Mouse (Mus musculus): ENCODE measurements at regions not wholly inside any gene's neighbourhood (a gene's known extent, or its start where the extent isn't known, plus 50 kb on each side); places are given as distances from the start of the nearest gene placed in this dataset.

DNA sequence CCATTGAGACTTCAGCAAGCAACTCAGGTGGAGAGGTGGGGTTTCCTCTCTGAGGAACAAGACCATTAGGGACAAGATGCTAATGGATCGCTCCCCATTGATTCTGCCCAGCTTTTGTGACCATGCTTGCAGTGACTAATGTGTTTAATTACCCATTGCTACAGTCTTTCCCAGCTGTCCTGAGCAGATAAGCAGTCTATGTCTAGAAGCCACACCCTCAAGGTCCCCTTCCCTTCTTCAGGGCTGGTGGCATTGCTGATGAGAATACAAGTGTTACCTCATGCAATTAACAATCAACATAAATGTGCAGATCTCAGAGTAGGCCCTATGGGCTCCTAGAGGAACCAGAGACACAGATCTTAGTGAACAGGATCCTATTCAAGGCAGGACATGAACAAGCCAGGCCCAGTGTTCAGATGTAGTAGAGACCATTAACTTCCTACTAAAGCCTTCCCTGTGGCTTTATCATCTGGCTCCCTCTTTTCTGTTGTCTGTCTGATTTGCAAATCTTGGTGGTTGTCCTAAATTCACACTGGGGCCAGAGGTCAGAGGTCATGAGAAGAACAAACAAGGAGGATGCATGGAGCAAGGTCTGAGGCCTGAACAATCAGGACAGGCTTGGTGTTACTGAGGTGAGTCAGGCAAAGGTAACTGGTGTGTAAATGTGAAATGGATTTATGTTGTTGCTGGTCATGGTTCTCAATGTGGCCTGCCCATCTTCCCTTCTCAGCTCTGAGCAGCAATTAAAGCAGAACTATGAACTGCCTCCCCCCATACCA is 56.8 kb downstream of the Odc1 start:
- ATAC-seq (no peak), DNase-seq (ENCODE audit: low spot score) (no peak)
- no peaks in the 10 kb centered on the region for H3K27me3 ChIP-seq (ENCODE audit: insufficient read depth, low read length)
- H3K36me3 ChIP-seq (ENCODE audit: insufficient read depth, low read length) = no peaks in the 10 kb centered on the region
- 89% methylated on average over 1 of the region's 1 CpGs for WGBS
- H3K9me3 ChIP-seq (ENCODE audit: low read length) = no peaks in the 10 kb centered on the region
- H3K4me1 ChIP-seq (ENCODE audit: insufficient read depth, low read length) = no peaks in the 10 kb centered on the region
- H3K4me3 ChIP-seq (ENCODE audit: low read length) = no peak overlapping the region
- no peak overlapping the region for H3K27ac ChIP-seq
- H3K9ac ChIP-seq (replicated peaks; ENCODE audit: low read length) = no peak overlapping the region
- no peak for TF ChIP-seq CTCF (IDR thresholded peaks at IDR 0.05; ENCODE audit: low read depth)
- no peak overlapping the region for H3K4me2 ChIP-seq (ENCODE audit: low read depth, low read length)

DNA sequence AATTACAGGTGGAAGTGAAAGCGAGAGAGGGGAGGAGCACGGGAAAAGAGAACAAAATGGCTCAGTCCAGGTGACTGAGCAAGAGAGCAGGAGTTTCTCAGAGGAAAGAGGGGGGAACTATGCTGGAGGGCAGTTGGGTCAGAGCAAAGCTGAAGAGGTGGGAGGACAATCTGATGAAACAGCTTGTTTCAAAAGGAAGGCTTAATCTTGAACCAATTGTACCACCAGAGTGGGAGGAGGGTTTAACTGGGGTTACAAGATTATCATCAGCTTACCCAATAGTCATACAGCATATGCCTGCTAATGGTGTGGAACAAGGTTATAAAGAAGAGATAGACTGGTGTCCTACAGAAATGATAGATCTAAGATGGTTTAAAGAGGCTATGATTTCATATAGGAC is 59.0 kb downstream of the Odc1 start:
- no peaks in the 10 kb centered on the region for H3K27me3 ChIP-seq (ENCODE audit: insufficient read depth, low read length)
- no peak overlapping the region for H3K4me3 ChIP-seq (ENCODE audit: low read length)
- 86% methylated on average over 2 of the region's 2 CpGs for WGBS
- no peak overlapping the region for H3K27ac ChIP-seq
- no peaks in the 10 kb centered on the region for H3K4me1 ChIP-seq (ENCODE audit: insufficient read depth, low read length)
- no peak for ATAC-seq
- H3K36me3 ChIP-seq (ENCODE audit: insufficient read depth, low read length) = no peaks in the 10 kb centered on the region
- H3K9ac ChIP-seq (replicated peaks; ENCODE audit: low read length) = no peak overlapping the region
- H3K9me3 ChIP-seq (ENCODE audit: low read length) = no peaks in the 10 kb centered on the region
- DNase-seq (ENCODE audit: low spot score) = no peak
- TF ChIP-seq CTCF (IDR thresholded peaks at IDR 0.05; ENCODE audit: low read depth) = no peak
- no peak overlapping the region for H3K4me2 ChIP-seq (ENCODE audit: low read depth, low read length)

DNA sequence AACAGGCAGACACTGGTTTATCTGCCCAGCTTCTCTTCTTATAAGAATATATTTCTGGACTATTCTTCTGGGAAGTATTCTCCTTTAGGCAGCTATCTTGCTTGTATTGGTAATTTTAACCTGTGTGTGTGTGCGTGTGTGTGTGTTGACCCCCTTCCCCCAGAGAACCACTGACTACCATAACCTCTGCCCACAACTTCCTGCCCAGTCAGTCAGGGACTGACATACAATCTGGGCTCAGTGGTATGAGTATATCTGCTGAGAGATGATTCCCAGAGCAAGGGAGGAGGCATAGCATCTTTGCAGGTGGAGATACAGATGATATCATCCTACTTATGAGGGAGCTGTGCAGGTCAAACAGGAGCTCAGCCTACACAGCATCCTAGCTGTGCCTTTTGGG is 65.8 kb downstream of the Odc1 start:
- Histone ChIP-seq H3K27me3 (ENCODE audit: insufficient read depth, low read length) (no peaks in the 10 kb centered on the region), H3K27ac (no peak overlapping the region), H3K4me1 (ENCODE audit: insufficient read depth, low read length) (no peaks in the 10 kb centered on the region), H3K4me2 (ENCODE audit: low read depth, low read length) (no peak overlapping the region), H3K9ac (replicated peaks; ENCODE audit: low read length) (no peak overlapping the region), H3K4me3 (ENCODE audit: low read length) (no peak overlapping the region), H3K36me3 (ENCODE audit: insufficient read depth, low read length) (no peaks in the 10 kb centered on the region), H3K9me3 (ENCODE audit: low read length) (no peaks in the 10 kb centered on the region)
- 91% methylated on average over 1 of the region's 1 CpGs for WGBS
- ATAC-seq (no peak), DNase-seq (ENCODE audit: low spot score) (no peak)
- no peak for TF ChIP-seq CTCF (IDR thresholded peaks at IDR 0.05; ENCODE audit: low read depth)

DNA sequence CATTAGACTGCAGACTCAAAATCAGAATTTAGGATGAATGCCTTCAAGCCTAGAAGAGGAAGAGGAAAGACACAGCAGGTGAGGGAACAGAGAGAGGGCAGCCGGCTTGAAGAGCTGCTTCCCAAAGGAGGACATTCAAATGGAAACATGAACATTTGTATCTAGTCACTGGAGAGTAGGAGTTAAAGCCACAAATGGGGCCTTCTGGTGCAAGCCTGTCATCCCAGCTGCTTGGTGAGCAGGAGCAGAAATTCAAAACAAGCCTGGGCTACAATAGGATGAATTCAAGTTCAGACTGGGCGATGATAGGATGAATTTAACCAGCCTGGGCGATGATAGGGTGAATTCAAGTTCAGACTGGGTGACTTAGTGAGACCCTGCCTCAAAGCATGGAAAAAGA is 67.4 kb downstream of the Odc1 start:
- Histone ChIP-seq H3K4me1 (ENCODE audit: insufficient read depth, low read length) (no peaks in the 10 kb centered on the region), H3K9ac (replicated peaks; ENCODE audit: low read length) (no peak overlapping the region), H3K9me3 (ENCODE audit: low read length) (no peaks in the 10 kb centered on the region), H3K27ac (no peak overlapping the region), H3K4me3 (ENCODE audit: low read length) (no peak overlapping the region), H3K36me3 (ENCODE audit: insufficient read depth, low read length) (no peaks in the 10 kb centered on the region), H3K27me3 (ENCODE audit: insufficient read depth, low read length) (no peaks in the 10 kb centered on the region), H3K4me2 (ENCODE audit: low read depth, low read length) (no peak overlapping the region)
- no peak for TF ChIP-seq CTCF (IDR thresholded peaks at IDR 0.05; ENCODE audit: low read depth)
- ATAC-seq (no peak), DNase-seq (ENCODE audit: low spot score) (no peak)
- 84% methylated on average over 3 of the region's 3 CpGs for WGBS

DNA sequence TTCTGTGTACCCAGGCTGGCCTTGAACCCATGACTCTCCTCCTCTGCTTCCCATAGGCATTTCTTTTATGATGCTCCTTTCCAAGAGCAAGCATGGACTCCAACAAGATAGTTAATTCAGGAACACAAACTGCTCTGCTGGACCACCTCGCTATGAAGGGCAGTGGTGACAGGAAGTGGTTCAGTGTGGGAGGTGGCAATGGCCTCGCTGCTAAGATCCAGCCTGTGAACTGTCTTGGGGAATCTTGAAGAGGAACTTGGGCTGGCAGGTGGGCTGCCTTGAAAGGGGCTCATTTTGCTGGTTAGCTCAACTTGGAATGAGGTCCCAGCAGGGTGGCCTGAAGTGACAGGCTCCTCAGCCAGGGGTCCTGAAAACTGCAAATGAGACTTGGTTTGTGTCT is 72.4 kb upstream of the Hpcal1 start:
- H3K9ac ChIP-seq (replicated peaks; ENCODE audit: low read length) = no peak overlapping the region
- no peaks in the 10 kb centered on the region; the same call in 1 of the 2 replicates for H3K4me1 ChIP-seq (ENCODE audit: insufficient read depth, low read length)
- H3K4me2 ChIP-seq (ENCODE audit: low read depth, low read length) = no peak overlapping the region
- 49% methylated on average over 2 of the region's 2 CpGs for WGBS
- ATAC-seq = no peak
- H3K4me3 ChIP-seq (ENCODE audit: low read length) = no peak overlapping the region
- no peak overlapping the region for H3K27ac ChIP-seq
- no peak for TF ChIP-seq CTCF (IDR thresholded peaks at IDR 0.05; ENCODE audit: low read depth)
- no peaks in the 10 kb centered on the region for H3K36me3 ChIP-seq (ENCODE audit: insufficient read depth, low read length)
- DNase-seq (ENCODE audit: low spot score) = no peak
- no peaks in the 10 kb centered on the region for H3K27me3 ChIP-seq (ENCODE audit: insufficient read depth, low read length)
- H3K9me3 ChIP-seq (ENCODE audit: low read length) = no peaks in the 10 kb centered on the region

DNA sequence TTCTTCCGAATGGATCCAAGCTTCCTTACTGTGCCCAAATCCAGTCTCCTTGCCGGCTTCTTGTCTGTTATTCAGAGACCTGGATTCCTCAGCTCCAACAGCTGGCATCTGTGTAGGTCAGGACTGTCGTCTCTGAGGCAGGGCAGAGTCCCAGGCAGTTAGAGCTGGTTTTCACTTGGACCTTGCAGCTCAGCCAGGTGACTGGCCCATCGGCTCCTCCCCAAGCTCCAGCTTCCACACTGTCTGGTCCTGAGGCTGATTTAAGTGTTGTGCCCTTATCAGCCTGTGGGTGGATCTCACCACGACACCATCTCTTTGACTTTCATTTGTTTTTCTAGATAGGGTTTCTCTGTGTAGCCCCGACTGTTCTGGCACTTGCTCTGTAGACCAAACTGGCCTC is 70.4 kb upstream of the Hpcal1 start:
- Histone ChIP-seq H3K36me3 (ENCODE audit: insufficient read depth, low read length) (no peaks in the 10 kb centered on the region), H3K4me1 (ENCODE audit: insufficient read depth, low read length) (no peaks in the 10 kb centered on the region; the same call in 1 of the 2 replicates), H3K4me2 (ENCODE audit: low read depth, low read length) (no peak overlapping the region), H3K4me3 (ENCODE audit: low read length) (no peak overlapping the region), H3K9ac (replicated peaks; ENCODE audit: low read length) (no peak overlapping the region), H3K27ac (no peak overlapping the region), H3K27me3 (ENCODE audit: insufficient read depth, low read length) (no peaks in the 10 kb centered on the region), H3K9me3 (ENCODE audit: low read length) (no peaks in the 10 kb centered on the region)
- peak; percentile 61; the same call in 1 of the 2 replicates for ATAC-seq
- peak; percentile 7 for DNase-seq (ENCODE audit: low spot score)
- WGBS = 55% methylated on average over 6 of the region's 6 CpGs
- no peak for TF ChIP-seq CTCF (IDR thresholded peaks at IDR 0.05; ENCODE audit: low read depth)

DNA sequence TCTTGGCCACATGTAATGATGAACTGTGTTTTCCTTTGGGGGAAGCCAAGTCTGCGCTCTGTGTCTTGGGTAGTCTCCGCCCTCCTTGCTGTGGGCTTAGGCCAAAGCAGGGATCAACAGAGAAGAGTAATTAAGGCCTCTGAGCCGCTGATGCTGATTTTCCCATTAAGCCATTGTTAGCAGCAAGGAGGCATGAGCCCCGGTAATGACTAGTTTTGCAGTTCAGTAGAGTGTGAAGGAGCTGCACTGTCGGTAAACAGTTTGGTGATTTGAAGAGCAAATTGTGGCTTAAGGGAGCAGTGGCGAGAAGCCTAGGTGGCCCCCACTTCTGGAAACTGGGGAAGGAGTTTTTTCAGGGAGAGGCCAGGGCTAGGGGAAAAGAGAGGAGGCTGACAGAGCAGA is 69.2 kb upstream of the Hpcal1 start:
- Histone ChIP-seq H3K36me3 (ENCODE audit: insufficient read depth, low read length) (no peaks in the 10 kb centered on the region), H3K4me1 (ENCODE audit: insufficient read depth, low read length) (no peaks in the 10 kb centered on the region; the same call in 1 of the 2 replicates), H3K27ac (no peak overlapping the region), H3K9me3 (ENCODE audit: low read length) (no peaks in the 10 kb centered on the region), H3K4me3 (ENCODE audit: low read length) (no peak overlapping the region), H3K27me3 (ENCODE audit: insufficient read depth, low read length) (no peaks in the 10 kb centered on the region), H3K9ac (replicated peaks; ENCODE audit: low read length) (no peak overlapping the region), H3K4me2 (ENCODE audit: low read depth, low read length) (no peak overlapping the region)
- TF ChIP-seq CTCF (IDR thresholded peaks at IDR 0.05; ENCODE audit: low read depth) = no peak
- peak; percentile 46 for DNase-seq (ENCODE audit: low spot score)
- 29% methylated on average over 6 of the region's 6 CpGs for WGBS
- peak; percentile 35; the same call in 1 of the 2 replicates for ATAC-seq

Measured in hindbrain, postnatal 0 days (tissue).